Comparison of ENCODE assay signal across 26 mouse cellular contexts in the genomic region with DNA sequence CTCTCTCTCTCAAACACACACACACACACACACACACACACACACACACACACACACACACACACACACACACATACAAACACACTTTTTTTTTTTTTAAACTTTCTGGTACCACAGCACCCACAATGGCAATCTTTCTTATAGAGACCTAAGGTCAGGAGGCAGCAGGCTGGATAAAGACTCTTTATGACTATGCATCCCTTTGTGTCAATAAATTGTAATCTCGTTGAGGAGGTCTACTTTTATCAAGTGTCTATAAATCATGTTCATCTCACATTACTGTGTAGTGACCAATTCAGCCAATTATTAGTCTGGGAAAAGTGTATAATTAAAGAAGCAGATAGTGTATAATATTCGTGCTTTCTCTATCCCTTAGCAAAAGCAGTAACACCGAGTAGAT.
A peak's percentile ranks its signal among the peaks of the same experiment; 100 is the strongest.
DNase-seq lines count a peak whose midpoint lies in the region; ATAC-seq lines count a peak whose summit lies in the region.
"Had no signal": no experiment of that assay in that cellular context is flagged by ENCODE, and none has a peak within 500 bp of the region (broad histone marks: within the 10 kb centered on the region; RNA-seq: fewer than 3 reads in every experiment).

No protein-coding gene starts in this region.

- H3K4me2 ChIP-seq in hindbrain, embryonic 14.5 days (replicated peaks), result no peak overlapping the region
- no peak overlapping the region for H3K4me2 ChIP-seq in hindbrain, embryonic 13.5 days
- H3K4me2 ChIP-seq in neural tube, embryonic 12.5 days (replicated peaks), result no peak overlapping the region
- H3K4me2 ChIP-seq in neural tube, embryonic 15.5 days, result no peak overlapping the region
- H3K4me2 ChIP-seq: embryonic facial prominence, embryonic 13.5 days; embryonic facial prominence, embryonic 15.5 days; forebrain, embryonic 12.5 days had no signal

- no peaks in the 10 kb centered on the region for H3K9me3 ChIP-seq in hindbrain, embryonic 14.5 days (ENCODE audit: control insufficient read depth, low read length)
- no peaks in the 10 kb centered on the region for H3K9me3 ChIP-seq in hindbrain, embryonic 13.5 days
- H3K9me3 ChIP-seq in neural tube, embryonic 12.5 days, result no peaks in the 10 kb centered on the region
- H3K9me3 ChIP-seq in neural tube, embryonic 15.5 days (replicated peaks), result no peaks in the 10 kb centered on the region
- H3K9me3 ChIP-seq: embryonic facial prominence, embryonic 13.5 days; embryonic facial prominence, embryonic 15.5 days; forebrain, embryonic 10.5 days; forebrain, embryonic 12.5 days; G1E had no signal

- H3K27ac ChIP-seq in hindbrain, embryonic 14.5 days, result 0 out of 2 replicates have a peak overlapping the region, but pooled peaks have one; percentile 20
- no peak overlapping the region for H3K27ac ChIP-seq in hindbrain, embryonic 13.5 days
- no peak overlapping the region for H3K27ac ChIP-seq in neural tube, embryonic 12.5 days
- H3K27ac ChIP-seq in neural tube, embryonic 15.5 days (replicated peaks), result no peak overlapping the region
- H3K27ac ChIP-seq: embryonic facial prominence, embryonic 13.5 days; embryonic facial prominence, embryonic 15.5 days; forebrain, embryonic 10.5 days; forebrain, embryonic 12.5 days had no signal

- H3K9ac ChIP-seq in hindbrain, embryonic 14.5 days, result no peak overlapping the region
- H3K9ac ChIP-seq in hindbrain, embryonic 13.5 days, result no peak overlapping the region
- no peak overlapping the region for H3K9ac ChIP-seq in neural tube, embryonic 12.5 days
- H3K9ac ChIP-seq in neural tube, embryonic 15.5 days (replicated peaks), result no peak overlapping the region
- H3K9ac ChIP-seq: embryonic facial prominence, embryonic 13.5 days; embryonic facial prominence, embryonic 15.5 days; forebrain, embryonic 12.5 days had no signal

- peaks cover 16% of the 10 kb centered on the region for H3K4me1 ChIP-seq in hindbrain, embryonic 14.5 days (replicated peaks; ENCODE audit: control insufficient read depth, insufficient read depth, low read length)
- H3K4me1 ChIP-seq in hindbrain, embryonic 13.5 days (replicated peaks), result peaks cover 10% of the 10 kb centered on the region
- peaks cover 4% of the 10 kb centered on the region; the same call in 1 of the 2 replicates for H3K4me1 ChIP-seq in neural tube, embryonic 12.5 days
- peaks cover 5% of the 10 kb centered on the region; the same call in 1 of the 2 replicates for H3K4me1 ChIP-seq in neural tube, embryonic 15.5 days
- H3K4me1 ChIP-seq: embryonic facial prominence, embryonic 13.5 days; embryonic facial prominence, embryonic 15.5 days had no signal

- no peak overlapping the region for H3K4me3 ChIP-seq in hindbrain, embryonic 14.5 days (replicated peaks; ENCODE audit: low read length)
- no peak overlapping the region for H3K4me3 ChIP-seq in hindbrain, embryonic 13.5 days
- H3K4me3 ChIP-seq in neural tube, embryonic 12.5 days, result no peak overlapping the region
- no peak overlapping the region for H3K4me3 ChIP-seq in neural tube, embryonic 15.5 days (replicated peaks)
- H3K4me3 ChIP-seq: embryonic facial prominence, embryonic 13.5 days; embryonic facial prominence, embryonic 15.5 days; erythroblast, embryonic 14.5 days; forebrain, embryonic 10.5 days; forebrain, embryonic 12.5 days had no signal

- 40% methylated on average over 3 of the region's 3 CpGs for WGBS in hindbrain, embryonic 14.5 days
- WGBS in hindbrain, embryonic 13.5 days, result 34% methylated on average over 3 of the region's 3 CpGs
- WGBS in neural tube, embryonic 12.5 days, result 36% methylated on average over 3 of the region's 3 CpGs
- 23% methylated on average over 3 of the region's 3 CpGs for WGBS in neural tube, embryonic 15.5 days

- H3K27me3 ChIP-seq in hindbrain, embryonic 14.5 days (ENCODE audit: control insufficient read depth, insufficient read depth, low read length), result no peaks in the 10 kb centered on the region
- H3K27me3 ChIP-seq in hindbrain, embryonic 13.5 days, result no peaks in the 10 kb centered on the region
- no peaks in the 10 kb centered on the region for H3K27me3 ChIP-seq in neural tube, embryonic 12.5 days (replicated peaks)
- no peaks in the 10 kb centered on the region for H3K27me3 ChIP-seq in neural tube, embryonic 15.5 days (replicated peaks)
- H3K27me3 ChIP-seq: CH12.LX; embryonic facial prominence, embryonic 13.5 days; embryonic facial prominence, embryonic 15.5 days; forebrain, embryonic 12.5 days had no signal

- H3K36me3 ChIP-seq in hindbrain, embryonic 14.5 days (replicated peaks; ENCODE audit: control insufficient read depth, insufficient read depth), result no peaks in the 10 kb centered on the region
- no peaks in the 10 kb centered on the region for H3K36me3 ChIP-seq in hindbrain, embryonic 13.5 days
- no peaks in the 10 kb centered on the region for H3K36me3 ChIP-seq in neural tube, embryonic 12.5 days
- H3K36me3 ChIP-seq in neural tube, embryonic 15.5 days, result no peaks in the 10 kb centered on the region
- H3K36me3 ChIP-seq: embryonic facial prominence, embryonic 13.5 days; embryonic facial prominence, embryonic 15.5 days; forebrain, embryonic 10.5 days; forebrain, embryonic 12.5 days; G1E had no signal

- no peak for ATAC-seq in hindbrain, embryonic 14.5 days (ENCODE audit: low FRiP score)
- ATAC-seq in hindbrain, embryonic 13.5 days (ENCODE audit: low FRiP score), result no peak
- peak; percentile 59; the same call in 1 of the 2 replicates for ATAC-seq in neural tube, embryonic 12.5 days (ENCODE audit: low FRiP score, low read depth)
- no peak for ATAC-seq in neural tube, embryonic 15.5 days (ENCODE audit: low FRiP score)
- ATAC-seq: CD4-positive, CD25-positive, alpha-beta regulatory T cell, adult 4 months; forebrain, embryonic 14.5 days; forebrain, embryonic 16.5 days had no signal

- no peak for DNase-seq in hindbrain, embryonic 14.5 days (ENCODE audit: low spot score)
- DNase-seq in Muller cell, postnatal 12 days (ENCODE audit: inconsistent ontology term), result no peak
- DNase-seq: adrenal gland, adult 2 months; adrenal gland, postnatal 10 days; adrenal gland, postnatal 25 days; B cell, adult 2 months; cerebellum, adult 11 months; cerebellum, adult 18-20 months; cerebellum, adult 8-10 months; cerebellum, adult 9-11 months; cerebellum, postnatal 14 days; cerebellum, postnatal 36 days; embryo, embryonic 11 days had no signal
